Mouse (Mus musculus): ENCODE data around the gene Entpd2.
"Not testable (repeated sequence)": the region's sequence is repeated elsewhere in the genome, so short reads cannot be mapped to it uniquely, and the experiment has no call there.

The Entpd2 gene

GRCm38 (mm10) chr2:25394281-25395221 lies 1.1 kb upstream of the Entpd2 start:
- DNase-seq: peak; percentile 46 to 47

- DNase-seq: peak; percentile 83 to 88
Observed at GRCm38 (mm10) chr2:25396597-25396983, 916 bp downstream of the Entpd2 start.

GRCm38 (mm10) chr2:25397010-25397409 lies 1.3 kb downstream of the Entpd2 start:
- no peak for DNase-seq

GRCm38 (mm10) chr2:25398065-25398464 lies 2.4 kb downstream of the Entpd2 start:
- DNase-seq: no peak

GRCm38 (mm10) chr2:25399051-25399450 lies 3.4 kb downstream of the Entpd2 start, which contains the start of gene Npdc1:
Gene Npdc1, plus strand, starts transcription at chr2:25399351.
- DNase-seq: no peak

GRCm38 (mm10) chr2:25400291-25400690 lies 4.6 kb downstream of the Entpd2 start:
- no peak for DNase-seq

- peak; percentile 76 to 84 for DNase-seq
Observed at GRCm38 (mm10) chr2:25400764-25401163, 5.1 kb downstream of the Entpd2 start.

GRCm38 (mm10) chr2:25402377-25402971 lies 6.8 kb downstream of the Entpd2 start:
- DNase-seq: peak; percentile 68 to 77

GRCm38 (mm10) chr2:25402972-25403601 lies 7.4 kb downstream of the Entpd2 start:
- DNase-seq: peak; percentile 94

- no peak for DNase-seq
Observed at GRCm38 (mm10) chr2:25403994-25404393, 8.3 kb downstream of the Entpd2 start.

- peak in 1 of 2 experiments; percentile 5 for DNase-seq
Observed at GRCm38 (mm10) chr2:25408908-25409307, 13.2 kb downstream of the Entpd2 start.

GRCm38 (mm10) chr2:25413436-25413835 lies 17.8 kb downstream of the Entpd2 start:
- DNase-seq: not testable (repeated sequence)

GRCm38 (mm10) chr2:25417426-25417825 lies 21.8 kb downstream of the Entpd2 start:
- peak in 1 of 2 experiments; percentile 26 for DNase-seq

- DNase-seq: peak; percentile 55 to 69
Observed at GRCm38 (mm10) chr2:25421896-25422295, 26.2 kb downstream of the Entpd2 start.

- no peak for DNase-seq
Observed at GRCm38 (mm10) chr2:25422587-25423410, 27.1 kb downstream of the Entpd2 start, which contains the start of gene Fut7. Gene Fut7, plus strand, starts transcription at chr2:25423267.

- no peak for DNase-seq
Observed at GRCm38 (mm10) chr2:25423626-25424025, 28.0 kb downstream of the Entpd2 start.

- DNase-seq: peak; percentile 53 to 65
Observed at GRCm38 (mm10) chr2:25425481-25425880, 29.8 kb downstream of the Entpd2 start.

GRCm38 (mm10) chr2:25426721-25427191 lies 31.1 kb downstream of the Entpd2 start:
- DNase-seq: peak; percentile 82 to 88

GRCm38 (mm10) chr2:25427256-25427655 lies 31.6 kb downstream of the Entpd2 start:
- DNase-seq: no peak

- peak; percentile 94 to 99 for DNase-seq
Observed at GRCm38 (mm10) chr2:25428442-25429236, 33.0 kb downstream of the Entpd2 start, which contains the start of gene Abca2. Gene Abca2, plus strand, starts transcription at chr2:25428703.

All from cerebellum, adult 18-20 months (tissue).